Mouse (Mus musculus) liver, embryonic 14.5 days (tissue): ENCODE measurements around the gene Teddm2.

Source experiments
- CTCF ChIP-seq: IDR thresholded peaks from 2 replicates; pipeline ENCODE4 v1.5.1; 2016; ENCODE audit warnings: antibody characterized with exemption, low read depth, control low read depth
- EP300 ChIP-seq: IDR thresholded peaks from 2 replicates; pipeline ENCODE4 v1.6.1; 2016; ENCODE audit warnings: antibody characterized with exemption, low read depth

- TF ChIP-seq CTCF (no peak), EP300 (no peak)
Measured at GRCm38 (mm10) chr1:153940986-153941385, 41.0 kb upstream of the Teddm2 start.
